Mouse (Mus musculus): ENCODE data around the gene Ddx58. TPM values are rescaled to one million over a fixed set of nuclear protein-coding genes. Genes with fewer than 3 reads are reported as not detected.

Gene Ddx58
- polyA plus RNA-seq, 1 experiment from 2014 or later = 18.0 TPM

DNA sequence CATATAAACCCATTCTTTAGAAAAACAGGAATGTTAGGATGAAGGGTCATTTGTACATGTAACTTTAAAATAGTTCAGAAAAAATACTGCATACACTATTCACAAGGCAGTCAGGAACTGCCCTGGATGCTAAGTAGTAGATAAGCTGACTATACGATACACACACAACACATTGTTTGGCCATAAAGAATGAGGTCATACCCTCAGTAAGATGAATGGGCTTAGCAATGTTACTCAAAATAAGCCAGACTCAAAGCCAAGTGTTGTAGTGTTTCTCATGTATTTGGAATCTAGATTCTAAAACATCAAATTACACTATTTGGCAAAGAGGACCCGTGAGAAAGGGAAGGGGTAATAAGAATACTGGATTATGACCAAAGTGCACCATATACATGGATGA lies 14.1 kb upstream of the Ddx58 start:
- H3K4me1 ChIP-seq (replicated peaks; ENCODE audit: control insufficient read depth, insufficient read depth, low read length) = no peaks in the 10 kb centered on the region
- no peak overlapping the region for H3K4me2 ChIP-seq (replicated peaks; ENCODE audit: low read depth)
- H3K36me3 ChIP-seq (ENCODE audit: control insufficient read depth, insufficient read depth) = peaks cover 6% of the 10 kb centered on the region; the same call in 1 of the 2 replicates
- no peak overlapping the region for H3K9ac ChIP-seq (ENCODE audit: low read depth, low read length)
- no peak for ATAC-seq
- H3K9me3 ChIP-seq (ENCODE audit: control insufficient read depth) = no peaks in the 10 kb centered on the region
- no peak overlapping the region for H3K27ac ChIP-seq (ENCODE audit: low read depth, low read length)
- 46% methylated on average over 2 of the region's 2 CpGs for WGBS
- H3K4me3 ChIP-seq (ENCODE audit: low read depth, low read length) = no peak overlapping the region
- TF ChIP-seq CTCF (IDR thresholded peaks at IDR 0.05; ENCODE audit: low read depth) = no peak
- H3K27me3 ChIP-seq (replicated peaks; ENCODE audit: control insufficient read depth, insufficient read depth, low read length) = no peaks in the 10 kb centered on the region

DNA sequence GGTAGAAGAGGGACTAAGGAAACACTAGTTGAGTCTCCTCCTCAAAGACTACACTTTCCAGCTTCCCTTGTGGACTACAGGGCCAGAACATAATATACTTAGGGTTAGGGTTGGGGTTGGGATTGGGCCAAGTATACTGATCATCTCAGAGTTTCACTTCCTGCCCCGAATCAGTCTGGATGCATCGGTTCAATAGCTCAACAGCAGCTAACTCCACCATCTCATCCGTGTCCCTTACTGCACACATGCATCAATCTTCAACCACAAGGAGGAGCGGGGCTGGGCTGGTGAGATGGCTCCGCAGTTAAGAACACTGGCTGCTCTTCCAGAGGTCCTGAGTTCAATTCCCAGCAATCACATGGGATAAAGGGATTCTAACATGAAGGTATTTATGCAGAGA lies 11.4 kb upstream of the Ddx58 start:
- H3K4me3 ChIP-seq (ENCODE audit: low read depth, low read length) = no peak overlapping the region
- H3K9ac ChIP-seq (ENCODE audit: low read depth, low read length) = no peak overlapping the region
- WGBS = 90% methylated on average over 5 of the region's 5 CpGs
- H3K36me3 ChIP-seq (ENCODE audit: control insufficient read depth, insufficient read depth) = no peaks in the 10 kb centered on the region
- H3K9me3 ChIP-seq (ENCODE audit: control insufficient read depth) = no peaks in the 10 kb centered on the region
- 0 out of 2 replicates have a peak, but pooled peaks have one; percentile 4 for TF ChIP-seq CTCF (IDR thresholded peaks at IDR 0.05; ENCODE audit: low read depth)
- no peak overlapping the region for H3K27ac ChIP-seq (ENCODE audit: low read depth, low read length)
- H3K27me3 ChIP-seq (replicated peaks; ENCODE audit: control insufficient read depth, insufficient read depth, low read length) = no peaks in the 10 kb centered on the region
- ATAC-seq = no peak
- no peak overlapping the region for H3K4me2 ChIP-seq (replicated peaks; ENCODE audit: low read depth)
- no peaks in the 10 kb centered on the region for H3K4me1 ChIP-seq (replicated peaks; ENCODE audit: control insufficient read depth, insufficient read depth, low read length)

DNA sequence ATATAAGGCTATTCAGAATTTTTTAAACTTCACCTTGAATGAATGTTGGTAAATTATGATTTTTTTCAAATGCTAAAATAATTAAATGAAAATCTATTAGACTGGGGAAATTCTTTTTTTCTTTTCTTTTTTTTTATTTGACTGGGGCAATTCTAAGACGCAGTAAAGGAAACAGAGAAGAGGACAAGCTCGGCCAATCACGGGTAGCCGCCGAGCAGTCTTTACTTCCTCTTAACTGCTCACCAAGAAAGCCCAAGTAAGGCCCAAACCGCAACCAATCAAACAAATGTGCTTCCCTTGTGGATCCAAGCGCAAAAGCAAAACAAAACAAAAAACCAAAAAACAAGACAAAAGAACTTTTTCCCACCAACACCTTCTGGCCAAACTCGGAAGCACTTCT lies 4.4 kb upstream of the Ddx58 start:
- H3K4me3 ChIP-seq (ENCODE audit: low read depth, low read length) = no peak overlapping the region
- 81% methylated on average over 8 of the region's 8 CpGs for WGBS
- H3K4me2 ChIP-seq (replicated peaks; ENCODE audit: low read depth) = no peak overlapping the region

DNA sequence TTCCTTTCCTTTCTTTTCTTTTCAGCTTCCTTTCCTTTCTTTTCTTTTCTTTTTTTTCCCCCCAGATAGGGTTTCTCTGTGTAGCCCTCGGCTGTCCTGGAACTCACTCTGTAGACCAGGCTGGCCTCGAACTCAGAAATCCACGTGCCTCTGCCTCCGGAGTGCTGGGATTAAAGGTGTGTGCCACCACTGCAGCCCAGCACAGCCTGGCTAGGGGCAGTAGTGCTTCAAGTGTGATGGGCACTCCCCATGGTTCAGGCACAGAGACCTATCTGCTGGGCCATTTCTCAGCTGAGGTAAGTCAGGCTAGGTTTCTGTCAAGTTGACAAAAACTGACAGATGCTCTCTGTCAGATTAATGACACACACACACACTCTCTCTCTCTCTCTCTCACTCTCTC lies 3.4 kb upstream of the Ddx58 start:
- 85% methylated on average over 4 of the region's 4 CpGs for WGBS
- no peak for TF ChIP-seq CTCF (IDR thresholded peaks at IDR 0.05; ENCODE audit: low read depth)

More for the DNA sequence above, 4.4 kb upstream of the Ddx58 start:
- Histone ChIP-seq H3K9ac (ENCODE audit: low read depth, low read length) (no peak overlapping the region), H3K36me3 (ENCODE audit: control insufficient read depth, insufficient read depth) (no peaks in the 10 kb centered on the region), H3K27ac (ENCODE audit: low read depth, low read length) (no peak overlapping the region), H3K4me1 (replicated peaks; ENCODE audit: control insufficient read depth, insufficient read depth, low read length) (no peaks in the 10 kb centered on the region), H3K9me3 (ENCODE audit: control insufficient read depth) (no peaks in the 10 kb centered on the region), H3K27me3 (replicated peaks; ENCODE audit: control insufficient read depth, insufficient read depth, low read length) (no peaks in the 10 kb centered on the region)
- TF ChIP-seq CTCF (IDR thresholded peaks at IDR 0.05; ENCODE audit: low read depth) = no peak
- ATAC-seq = no peak

DNA sequence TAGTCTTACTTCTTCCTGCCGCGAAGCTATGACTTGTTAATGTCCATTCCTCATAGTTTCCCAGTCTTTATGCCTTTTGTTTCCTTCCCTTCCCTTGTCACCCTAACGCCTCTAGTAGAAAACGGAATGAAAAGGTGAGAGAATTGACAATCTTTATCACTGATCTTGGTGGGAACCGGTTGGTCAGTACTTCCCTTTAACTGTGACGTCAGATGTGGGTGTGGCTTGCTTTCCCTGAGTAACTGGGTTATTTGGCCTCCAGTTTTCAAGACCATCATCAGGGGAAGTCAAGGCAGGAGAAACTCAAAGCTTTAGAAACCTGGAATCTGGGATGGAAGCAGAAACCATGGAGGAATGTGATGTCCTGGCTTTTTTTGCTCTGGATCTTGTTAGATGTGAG lies 2.3 kb upstream of the Ddx58 start:
- no peak overlapping the region for H3K4me2 ChIP-seq (replicated peaks; ENCODE audit: low read depth)
- H3K4me3 ChIP-seq (ENCODE audit: low read depth, low read length) = no peak overlapping the region
- ATAC-seq = no peak
- no peaks in the 10 kb centered on the region for H3K9me3 ChIP-seq (ENCODE audit: control insufficient read depth)
- whole genome bisulfite sequencing = 49% methylated on average over 6 of the region's 6 CpGs
- no peak overlapping the region for H3K9ac ChIP-seq (ENCODE audit: low read depth, low read length)
- H3K4me1 ChIP-seq (replicated peaks; ENCODE audit: control insufficient read depth, insufficient read depth, low read length) = 0 out of 2 replicates have a peak, but pooled peaks cover 3% of the 10 kb centered on the region
- H3K27me3 ChIP-seq (replicated peaks; ENCODE audit: control insufficient read depth, insufficient read depth, low read length) = no peaks in the 10 kb centered on the region
- H3K36me3 ChIP-seq (ENCODE audit: control insufficient read depth, insufficient read depth) = no peaks in the 10 kb centered on the region
- TF ChIP-seq CTCF (IDR thresholded peaks at IDR 0.05; ENCODE audit: low read depth) = no peak
- H3K27ac ChIP-seq (ENCODE audit: low read depth, low read length) = no peak overlapping the region

More for the DNA sequence above, 3.4 kb upstream of the Ddx58 start:
- H3K9ac ChIP-seq (ENCODE audit: low read depth, low read length) = no peak overlapping the region
- H3K36me3 ChIP-seq (ENCODE audit: control insufficient read depth, insufficient read depth) = no peaks in the 10 kb centered on the region
- H3K4me2 ChIP-seq (replicated peaks; ENCODE audit: low read depth) = no peak overlapping the region
- H3K27me3 ChIP-seq (replicated peaks; ENCODE audit: control insufficient read depth, insufficient read depth, low read length) = no peaks in the 10 kb centered on the region
- 0 out of 2 replicates have a peak, but pooled peaks cover 3% of the 10 kb centered on the region for H3K4me1 ChIP-seq (replicated peaks; ENCODE audit: control insufficient read depth, insufficient read depth, low read length)
- no peak overlapping the region for H3K4me3 ChIP-seq (ENCODE audit: low read depth, low read length)
- H3K27ac ChIP-seq (ENCODE audit: low read depth, low read length) = no peak overlapping the region
- no peaks in the 10 kb centered on the region for H3K9me3 ChIP-seq (ENCODE audit: control insufficient read depth)
- ATAC-seq = no peak

DNA sequence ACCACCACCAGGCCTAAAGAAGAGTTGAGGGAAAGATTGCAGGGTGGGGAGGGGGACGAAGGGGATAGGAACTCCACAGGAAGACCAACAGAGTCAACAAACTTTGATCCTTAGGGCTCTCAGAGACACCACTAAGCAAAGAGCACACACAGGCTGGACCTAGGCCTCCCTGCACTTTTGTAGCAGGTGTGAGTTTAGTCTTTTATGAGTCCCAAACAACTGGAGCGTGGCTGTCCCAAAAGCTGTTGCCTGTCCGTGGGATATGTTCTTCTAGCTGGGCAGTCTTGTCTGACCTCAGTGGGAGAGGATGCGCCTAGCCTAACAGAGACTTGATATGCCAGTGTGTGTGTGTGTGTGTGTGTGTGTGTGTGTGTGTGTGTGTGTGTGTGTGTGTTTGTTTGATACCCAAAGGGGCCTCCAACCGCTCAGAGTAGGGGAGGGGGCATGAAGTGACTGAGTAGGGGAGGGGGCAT lies 680 bp upstream of the Ddx58 start:
- Histone ChIP-seq H3K4me3 (ENCODE audit: low read depth, low read length) (peak overlapping the region; percentile 76), H3K4me1 (replicated peaks; ENCODE audit: control insufficient read depth, insufficient read depth, low read length) (0 out of 2 replicates have a peak, but pooled peaks cover 3% of the 10 kb centered on the region), H3K27me3 (replicated peaks; ENCODE audit: control insufficient read depth, insufficient read depth, low read length) (no peaks in the 10 kb centered on the region), H3K9ac (ENCODE audit: low read depth, low read length) (peak overlapping the region; percentile 68; the same call in 1 of the 2 replicates), H3K4me2 (replicated peaks; ENCODE audit: low read depth) (peak overlapping the region; percentile 91), H3K36me3 (ENCODE audit: control insufficient read depth, insufficient read depth) (no peaks in the 10 kb centered on the region), H3K9me3 (ENCODE audit: control insufficient read depth) (no peaks in the 10 kb centered on the region), H3K27ac (ENCODE audit: low read depth, low read length) (peak overlapping the region; percentile 90; the same call in 1 of the 2 replicates)
- WGBS = 41% methylated on average over 5 of the region's 5 CpGs
- TF ChIP-seq CTCF (IDR thresholded peaks at IDR 0.05; ENCODE audit: low read depth) = no peak
- ATAC-seq = peak; percentile 7; the same call in 1 of the 2 replicates

Measured in intestine, postnatal 0 days (tissue).